Mouse (Mus musculus) intestine, postnatal 0 days (tissue): ENCODE measurements around the gene Taar7d. TPM values are rescaled to one million over a fixed set of nuclear protein-coding genes. Genes with fewer than 3 reads are reported as not detected.

Experiments
- ATAC-seq: fragments of 200-750 bp; cut with Nextera tagmentation; 2 replicates; pipeline ENCODE4 v1.8.0; 2017; ENCODE audit warnings: mild to moderate bottlenecking, moderate TSS enrichment, moderate library complexity
- H3K27ac ChIP-seq: fragments of 300-500 bp; sonication (generic); 2 replicates; pipeline ENCODE4 v1.5.1; 2014; ENCODE audit warnings: mild to moderate bottlenecking, low read depth, low read length, moderate library complexity
- H3K27me3 ChIP-seq: fragments of 300-500 bp; sonication (generic); replicated peaks from 2 replicates; pipeline ENCODE4 v1.6.1; 2014; ENCODE audit warnings: low read length, mixed read lengths; ENCODE audit not compliant: control insufficient read depth, insufficient read depth
- H3K36me3 ChIP-seq: fragments of 300-500 bp; sonication (generic); 2 replicates; pipeline ENCODE4 v1.6.1; 2014; ENCODE audit warnings: mild to moderate bottlenecking, moderate library complexity; ENCODE audit not compliant: control insufficient read depth, insufficient read depth
- H3K4me1 ChIP-seq: fragments of 300-500 bp; sonication (generic); replicated peaks from 2 replicates; pipeline ENCODE4 v1.6.1; 2014; ENCODE audit warnings: antibody characterized with exemption, low read length, mixed read lengths; ENCODE audit not compliant: control insufficient read depth, insufficient read depth
- H3K4me2 ChIP-seq: fragments of 300-500 bp; sonication (generic); replicated peaks from 2 replicates; pipeline ENCODE4 v1.6.1; 2014; ENCODE audit warnings: low read depth, mild to moderate bottlenecking, moderate library complexity
- H3K4me3 ChIP-seq: fragments of 300-500 bp; sonication (generic); 2 replicates; pipeline ENCODE4 v1.5.1; 2014; ENCODE audit warnings: low read depth, low read length
- H3K9ac ChIP-seq: fragments of 300-500 bp; sonication (generic); 2 replicates; pipeline ENCODE4 v1.6.1; 2014; ENCODE audit warnings: mild to moderate bottlenecking, low read depth, low read length
- H3K9me3 ChIP-seq: fragments of 300-500 bp; sonication (generic); 2 replicates; pipeline ENCODE4 v1.6.1; 2016; ENCODE audit warnings: mixed run types; ENCODE audit not compliant: control insufficient read depth
- CTCF ChIP-seq: sonication (generic); IDR thresholded peaks from 2 replicates; pipeline ENCODE4 v1.5.1; 2016; ENCODE audit warnings: low read depth, mild to moderate bottlenecking, control low read depth, antibody characterized with exemption, moderate library complexity
- WGBS: fragments of 180-500 bp; shearing (Covaris S2); extraction: QIAGEN DNeasy Blood & Tissue Kit; methylation state at CpG from one replicate; pipeline ENCODE4 v1.1.7; 2014; 5-methylcytosine and 5-hydroxymethylcytosine counted together
- polyA plus RNA-seq: library from polyadenylated mRNA; unstranded; fragments of >200 nt; fragmentation: Nextera tagmentation; extraction: Ambion mirVana; gene quantifications from 2 replicates; pipeline ENCODE4 v1.2.1, GENCODE M21; 2015

Taar7d gene
- polyA plus RNA-seq = not detected in 2 replicates

DNA sequence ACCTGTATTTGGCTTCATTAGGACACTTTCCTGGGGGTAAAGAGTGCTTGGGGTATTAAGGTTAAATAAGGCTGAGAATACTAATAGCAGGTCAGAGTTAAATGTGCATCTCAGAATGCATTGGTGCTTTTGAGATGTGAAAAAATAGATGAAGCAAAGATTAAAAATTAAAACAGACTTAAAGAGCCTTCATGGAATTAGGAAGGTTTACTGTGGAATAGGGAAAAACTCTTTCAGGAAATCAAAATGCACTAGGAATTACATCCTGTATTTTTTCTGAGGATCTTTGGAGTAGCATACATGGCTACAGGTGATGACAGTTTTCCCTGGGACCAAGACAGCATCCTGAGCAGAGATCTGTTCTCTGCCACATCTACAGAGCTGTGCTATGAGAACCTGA lies at the start of gene Taar7d:
TSS of gene Taar7d (plus strand) at position 301 of the 400 bp plus-strand sequence.
- no peak within 1 kb of the TSS for H3K4me2 ChIP-seq
- no peaks in the 10 kb centered on the region for H3K36me3 ChIP-seq
- no peaks in the 10 kb centered on the region for H3K9me3 ChIP-seq
- ATAC-seq = no peak
- no peaks in the 10 kb centered on the region for H3K27me3 ChIP-seq
- TF ChIP-seq CTCF = no peak
- no peak within 1 kb of the TSS for H3K9ac ChIP-seq
- no peaks in the 10 kb centered on the region for H3K4me1 ChIP-seq
- H3K4me3 ChIP-seq = no peak within 1 kb of the TSS
- no peak within 1 kb of the TSS for H3K27ac ChIP-seq

GRCm38 (mm10) chr10:23977958-23978357 lies 49.1 kb upstream of the Taar7d start:
- 54% methylated on average over 4 of the region's 4 CpGs for WGBS
- Histone ChIP-seq H3K27me3 (no peaks in the 10 kb centered on the region), H3K4me2 (no peak overlapping the region), H3K9me3 (no peaks in the 10 kb centered on the region), H3K4me3 (no peak overlapping the region), H3K9ac (no peak overlapping the region), H3K27ac (no peak overlapping the region), H3K4me1 (no peaks in the 10 kb centered on the region), H3K36me3 (no peaks in the 10 kb centered on the region)
- ATAC-seq = no peak
- no peak for TF ChIP-seq CTCF

GRCm38 (mm10) chr10:23978901-23979705 lies 47.9 kb upstream of the Taar7d start:
- WGBS = 47% methylated on average over 16 of the region's 16 CpGs

GRCm38 (mm10) chr10:23985546-23985945 lies 41.5 kb upstream of the Taar7d start, which contains the start of gene Taar6:
Taar6 (minus strand) TSS chr10:23985646.
- H3K9me3 ChIP-seq = no peaks in the 10 kb centered on the region
- H3K4me3 ChIP-seq = no peak within 1 kb of the TSS
- H3K9ac ChIP-seq = no peak within 1 kb of the TSS
- no peak within 1 kb of the TSS for H3K27ac ChIP-seq
- H3K4me1 ChIP-seq = no peaks in the 10 kb centered on the region
- no peaks in the 10 kb centered on the region for H3K27me3 ChIP-seq
- ATAC-seq = no peak
- H3K36me3 ChIP-seq = no peaks in the 10 kb centered on the region
- WGBS = 80% methylated on average over 8 of the region's 8 CpGs
- no peak for TF ChIP-seq CTCF
- no peak within 1 kb of the TSS for H3K4me2 ChIP-seq

More at GRCm38 (mm10) chr10:23978901-23979705, 47.9 kb upstream of the Taar7d start:
- peak; percentile 93 for TF ChIP-seq CTCF
- no peak overlapping the region for H3K27ac ChIP-seq
- H3K4me1 ChIP-seq = no peaks in the 10 kb centered on the region
- no peaks in the 10 kb centered on the region for H3K27me3 ChIP-seq
- H3K36me3 ChIP-seq = no peaks in the 10 kb centered on the region
- no peak overlapping the region for H3K4me2 ChIP-seq
- H3K4me3 ChIP-seq = no peak overlapping the region
- peak; percentile 85 for ATAC-seq
- no peak overlapping the region for H3K9ac ChIP-seq
- no peaks in the 10 kb centered on the region for H3K9me3 ChIP-seq

DNA sequence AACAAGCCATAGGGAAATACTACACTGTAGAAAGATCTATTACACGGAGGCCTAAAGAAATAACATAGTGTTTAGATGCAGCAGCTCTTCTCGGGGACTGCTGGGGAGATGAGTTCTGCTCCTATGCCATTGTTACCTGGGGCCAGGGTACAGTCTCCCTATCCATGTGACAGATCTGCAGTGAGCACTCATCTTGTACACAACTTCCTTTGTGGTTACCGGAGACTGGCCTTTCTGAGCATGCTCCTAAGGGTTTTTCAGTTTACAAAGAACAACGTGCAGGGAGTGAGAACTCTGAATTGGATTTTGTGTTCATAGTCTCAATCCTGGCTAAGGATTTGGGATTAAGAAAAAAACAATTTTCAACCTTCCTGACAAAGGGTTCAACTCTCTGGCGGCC lies 40.6 kb upstream of the Taar7d start:
- H3K4me1 ChIP-seq = no peaks in the 10 kb centered on the region
- H3K27ac ChIP-seq = no peak overlapping the region
- TF ChIP-seq CTCF = no peak
- H3K9me3 ChIP-seq = no peaks in the 10 kb centered on the region
- H3K4me2 ChIP-seq = no peak overlapping the region
- no peak overlapping the region for H3K9ac ChIP-seq
- no peaks in the 10 kb centered on the region for H3K36me3 ChIP-seq
- no peak overlapping the region for H3K4me3 ChIP-seq
- 71% methylated on average over 5 of the region's 5 CpGs for WGBS
- ATAC-seq = no peak
- no peaks in the 10 kb centered on the region for H3K27me3 ChIP-seq

DNA sequence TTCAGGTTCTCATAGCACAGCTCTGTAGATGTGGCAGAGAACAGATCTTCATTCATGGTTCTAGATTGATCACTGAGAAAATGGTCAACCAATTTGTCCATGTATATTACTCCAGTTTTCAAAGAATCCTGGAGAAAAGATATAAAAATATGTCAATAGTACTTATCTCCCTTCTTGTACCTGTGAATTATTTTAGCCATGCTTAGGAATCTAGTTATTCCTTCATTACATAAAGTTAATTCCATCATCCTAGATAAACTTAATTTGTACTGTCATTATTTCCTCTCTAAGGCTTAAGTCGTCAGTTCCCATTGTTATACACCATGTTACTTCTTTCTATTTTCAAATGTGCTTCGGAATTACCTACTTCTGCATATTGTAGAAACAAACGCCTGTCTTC lies 33.6 kb upstream of the Taar7d start, which contains the start of gene Taar7a:
TSS of gene Taar7a (minus strand) at position 101 of the 400 bp plus-strand sequence.
- no peak for TF ChIP-seq CTCF
- Histone ChIP-seq H3K36me3 (no peaks in the 10 kb centered on the region), H3K27ac (no peak within 1 kb of the TSS), H3K4me1 (no peaks in the 10 kb centered on the region), H3K27me3 (no peaks in the 10 kb centered on the region), H3K4me2 (no peak within 1 kb of the TSS), H3K9ac (no peak within 1 kb of the TSS), H3K9me3 (no peaks in the 10 kb centered on the region), H3K4me3 (no peak within 1 kb of the TSS)
- 84% methylated on average over 3 of the region's 3 CpGs for WGBS
- no peak for ATAC-seq
